Mouse (Mus musculus) testis, adult 2 months (tissue): ENCODE measurements around the gene 1700011L22Rik.

ENCODE experiments used
- CTCF ChIP-seq: fragments of 200-500 bp; IDR thresholded peaks from 2 replicates; pipeline ENCODE4 v1.5.1; 2012; ENCODE audit warnings: low read depth, mild to moderate bottlenecking, inconsistent platforms, low read length, moderate library complexity; ENCODE audit not compliant: control insufficient read depth, insufficient read depth, insufficient replicate concordance
- POLR2A ChIP-seq: fragments of 200-500 bp; IDR thresholded peaks from 2 replicates; pipeline ENCODE4 v1.6.1; 2012; ENCODE audit warnings: low read depth, mild to moderate bottlenecking, inconsistent platforms, low read length, moderate library complexity; ENCODE audit not compliant: control insufficient read depth

DNA sequence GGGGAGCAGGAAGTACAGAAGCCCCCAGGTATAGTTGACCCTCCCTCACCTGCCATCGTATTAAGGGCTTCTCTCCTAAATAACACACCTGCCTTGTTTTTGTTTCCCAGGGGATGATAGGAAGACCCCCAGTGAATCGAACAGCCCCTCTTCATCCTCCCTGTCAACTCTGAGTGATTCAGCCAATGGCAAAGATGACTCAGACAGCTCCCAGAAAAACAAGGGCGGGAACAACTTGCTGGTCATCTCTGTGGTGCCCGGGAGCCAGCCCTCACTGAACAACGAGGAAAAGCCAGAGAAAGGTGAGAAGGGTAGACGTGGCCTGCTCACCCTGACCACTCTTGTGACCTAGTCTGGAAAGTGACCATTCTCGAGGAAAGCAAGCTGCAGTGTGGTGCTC lies 62.9 kb downstream of the 1700011L22Rik start:
- TF ChIP-seq CTCF (no peak), POLR2A (no peak)
